Mouse (Mus musculus) MEL (cell line): ENCODE measurements at regions not wholly inside any gene's neighbourhood (a gene's known extent, or its start where the extent isn't known, plus 50 kb on each side); places are given as distances from the start of the nearest gene placed in this dataset.

ENCODE experiments used
- CTCF ChIP-seq, 3 experiments: IDR thresholded peaks in 2 of 3; conservative IDR thresholded peaks in 1 of 3; 2 replicates each; pipeline ENCODE4 v1.5.1; 2011 to 2012; ENCODE audit warnings: low read length in 3 of 3, low read depth in 2 of 3, mild to moderate bottlenecking in 2 of 3, improper control_type of control experiment in 1 of 3, inconsistent platforms in 1 of 3, mixed read lengths in 1 of 3, moderate library complexity in 1 of 3; ENCODE audit not compliant: control insufficient read depth in 1 of 3, insufficient read depth in 1 of 3, poor library complexity in 1 of 3, severe bottlenecking in 1 of 3
- ETS1 ChIP-seq: IDR thresholded peaks from 2 replicates; pipeline ENCODE4 v1.6.1; 2012; ENCODE audit warnings: low read depth, mild to moderate bottlenecking, inconsistent platforms, low read length, improper control_type of control experiment, moderate library complexity
- GATA1 ChIP-seq: IDR thresholded peaks from 2 replicates; pipeline ENCODE4 v1.6.1; 2011; ENCODE audit warnings: low read depth, low read length, improper control_type of control experiment
- MXI1 ChIP-seq: IDR thresholded peaks from 2 replicates; pipeline ENCODE4 v1.6.1; 2011; ENCODE audit warnings: mild to moderate bottlenecking, low read depth, low read length, improper control_type of control experiment
- POLR2A ChIP-seq, 2 experiments: IDR thresholded peaks; 2 replicates each; pipeline ENCODE4 v1.6.1; 2011 to 2012; ENCODE audit warnings: low read length in 2 of 2, mild to moderate bottlenecking in 2 of 2, control low read depth in 1 of 2, improper control_type of control experiment in 1 of 2, low read depth in 1 of 2, moderate library complexity in 1 of 2; ENCODE audit not compliant: control insufficient read depth in 1 of 2, insufficient read depth in 1 of 2, poor library complexity in 1 of 2
- POLR2AphosphoS5 ChIP-seq: IDR thresholded peaks from 2 replicates; pipeline ENCODE4 v1.6.1; 2012; ENCODE audit warnings: low read depth, borderline replicate concordance, mild to moderate bottlenecking, inconsistent platforms, low read length, moderate library complexity, mixed read lengths

GRCm38 (mm10) chr13:63700747-63701146, 114.3 kb upstream of the Ercc6l2 start:
- TF ChIP-seq POLR2A (IDR thresholded peaks at IDR 0.05; ENCODE audit: control insufficient read depth in 1 of 2, insufficient read depth in 1 of 2, low read depth in 1 of 2, low read length in 2 of 2, poor library complexity in 1 of 2) (no peak), GATA1 (no peak), CTCF (IDR thresholded peaks at IDR 0.05 in 2 of 3, conservative IDR thresholded peaks at IDR 0.05 in 1 of 3; ENCODE audit: control insufficient read depth in 1 of 3, insufficient read depth in 1 of 3, low read depth in 2 of 3, low read length in 3 of 3, poor library complexity in 1 of 3, severe bottlenecking in 1 of 3) (no peak), ETS1 (no peak), MXI1 (no peak), POLR2AphosphoS5 (no peak)
